Mouse (Mus musculus) heart, embryonic 12.5 days (tissue): ENCODE measurements around the gene Slc50a1. TPM values are rescaled to one million over a fixed set of nuclear protein-coding genes. Genes with fewer than 3 reads are reported as not detected.

Source experiments
- ATAC-seq: fragments of 200-750 bp; cut with Nextera tagmentation; 2 replicates; pipeline ENCODE4 v1.8.0; 2017; ENCODE audit warnings: moderate TSS enrichment, moderate library complexity; ENCODE audit not compliant: insufficient number of reproducible peaks, low FRiP score
- H3K27ac ChIP-seq: fragments of 300-500 bp; sonication (generic); 2 replicates; pipeline ENCODE4 v1.5.1; 2016; ENCODE audit warnings: mild to moderate bottlenecking, moderate library complexity; ENCODE audit not compliant: poor library complexity, severe bottlenecking
- H3K27me3 ChIP-seq: fragments of 300-500 bp; sonication (generic); replicated peaks from 2 replicates; pipeline ENCODE4 v1.6.1; 2016; ENCODE audit warnings: mild to moderate bottlenecking, moderate library complexity
- H3K36me3 ChIP-seq: fragments of 300-500 bp; sonication (generic); 2 replicates; pipeline ENCODE4 v1.6.1; 2016; ENCODE audit warnings: mild to moderate bottlenecking, moderate library complexity
- H3K4me1 ChIP-seq: fragments of 300-500 bp; sonication (generic); replicated peaks from 2 replicates; pipeline ENCODE4 v1.6.1; 2016; ENCODE audit warnings: mild to moderate bottlenecking
- H3K4me2 ChIP-seq: fragments of 300-500 bp; sonication (generic); 2 replicates; pipeline ENCODE4 v1.6.1; 2016; ENCODE audit warnings: mild to moderate bottlenecking, moderate library complexity
- H3K4me3 ChIP-seq: fragments of 300-500 bp; sonication (generic); 2 replicates; pipeline ENCODE4 v1.5.1; 2016; ENCODE audit warnings: mild to moderate bottlenecking
- H3K9ac ChIP-seq: fragments of 300-500 bp; sonication (generic); 2 replicates; pipeline ENCODE4 v1.6.1; 2016; ENCODE audit warnings: mild to moderate bottlenecking, moderate library complexity
- H3K9me3 ChIP-seq: fragments of 300-500 bp; sonication (generic); replicated peaks from 2 replicates; pipeline ENCODE4 v1.6.1; 2016; ENCODE audit warnings: mild to moderate bottlenecking, moderate library complexity
- WGBS: fragments of 180-500 bp; shearing (Covaris S2); methylation state at CpG from one replicate; pipeline ENCODE4 v1.1.7; 2016; 5-methylcytosine and 5-hydroxymethylcytosine counted together
- microRNA counts: library from miRNA; unstranded; fragments of <30 nt; microRNA quantifications from one replicate; lab custom pipeline; 2017
- microRNA-seq: library from miRNA; unstranded; fragments of <30 nt; microRNA quantifications from one replicate; pipeline ENCODE4, GENCODE M21; 2017
- polyA plus RNA-seq: library from polyadenylated mRNA; unstranded; fragments of >200 nt; fragmentation: Nextera tagmentation; extraction: Ambion mirVana; gene quantifications from 2 replicates; pipeline ENCODE4 v1.2.1, GENCODE M21; 2016

Slc50a1 gene
- polyA plus RNA-seq, 1 experiment from 2014 or later: 42.9 TPM

DNA sequence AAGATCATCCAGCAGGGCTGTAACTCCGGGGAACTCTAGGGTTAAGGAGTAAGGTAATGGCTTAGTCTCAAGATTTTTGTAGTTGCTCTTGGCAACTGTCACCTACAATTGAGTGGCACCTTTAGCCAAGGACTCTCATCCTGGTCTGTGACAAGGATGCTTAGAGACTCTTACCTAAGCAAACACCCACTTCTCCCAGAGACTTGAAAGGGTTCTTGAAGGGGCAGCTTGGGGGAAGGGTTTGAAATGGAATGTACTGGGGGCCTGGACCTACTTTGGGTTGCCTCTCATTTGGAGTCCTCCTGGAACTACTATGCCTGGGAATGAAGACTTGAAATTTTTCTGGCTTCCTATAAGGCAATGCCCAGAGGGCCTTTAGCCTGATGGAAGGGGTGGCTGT, 52.1 kb downstream of the Slc50a1 start:
- Histone ChIP-seq H3K4me2 (no peak overlapping the region), H3K27me3 (no peaks in the 10 kb centered on the region), H3K9ac (no peak overlapping the region), H3K36me3 (0 out of 2 replicates have a peak, but pooled peaks cover 6% of the 10 kb centered on the region), H3K4me3 (no peak overlapping the region), H3K4me1 (peaks cover 27% of the 10 kb centered on the region), H3K9me3 (no peaks in the 10 kb centered on the region), H3K27ac (no peak overlapping the region)
- no peak for ATAC-seq
- WGBS: 78% methylated on average over 1 of the region's 1 CpGs

MicroRNAs encoded within 50 kb of the gene (microRNA counts, 519-probe panel; counts per million panel counts)
- not detected for microRNA mmu-miR-92b (lab: Ali Mortazavi, UCI)

Small RNA genes lying within 50 kb of the gene (microRNA-seq; reads per million reads assigned to microRNA genes)
- gene Mir92b: 117 reads per million, percentile 54 among the genes with 10 or more reads in this experiment

Other genes starting within 250 kb of the Slc50a1 start
- 10.1 and 10.5 TPM in 2 replicates for gene Rusc1, start 177.3 kb downstream of the Slc50a1 start, polyA plus RNA-seq
- gene Gm43738, start 169.5 kb downstream of the Slc50a1 start, polyA plus RNA-seq: not detected in 2 replicates
- 130 and 136 TPM in 2 replicates for gene Fdps, start 168.6 kb downstream of the Slc50a1 start, polyA plus RNA-seq
- 1.7 and 2.8 TPM in 2 replicates for gene Pklr, start 134.4 kb downstream of the Slc50a1 start, polyA plus RNA-seq
- 0.45 and 0.65 TPM in 2 replicates for gene Hcn3, start 110.4 kb downstream of the Slc50a1 start, polyA plus RNA-seq
- 24.6 and 24.8 TPM in 2 replicates for gene Clk2, start 105.8 kb downstream of the Slc50a1 start, polyA plus RNA-seq
- 88.8 and 92.5 TPM in 2 replicates for gene Scamp3, start 93.1 kb downstream of the Slc50a1 start, polyA plus RNA-seq
- gene Fam189b, start 87.4 kb downstream of the Slc50a1 start, polyA plus RNA-seq: 15.4 and 15.6 TPM in 2 replicates
- gene Gba, start 67.6 kb downstream of the Slc50a1 start, polyA plus RNA-seq: 37.1 and 38.0 TPM in 2 replicates
- gene Thbs3, start 55.4 kb downstream of the Slc50a1 start, polyA plus RNA-seq: 16.2 and 18.7 TPM in 2 replicates
- 123 and 127 TPM in 2 replicates for gene Mtx1, start 43.5 kb downstream of the Slc50a1 start, polyA plus RNA-seq
- gene Muc1, start 41.5 kb downstream of the Slc50a1 start, polyA plus RNA-seq: 0.48 TPM in 1 of 2 replicates, not detected in the other
- gene Krtcap2, start 24.6 kb downstream of the Slc50a1 start, polyA plus RNA-seq: 243 and 262 TPM in 2 replicates
- 0.89 and 1.1 TPM in 2 replicates for gene Trim46, start 24.3 kb downstream of the Slc50a1 start, polyA plus RNA-seq
- 65.1 and 79.2 TPM in 2 replicates for gene Dpm3, start 11.2 kb downstream of the Slc50a1 start, polyA plus RNA-seq
- gene Efna1, start 10.6 kb upstream of the Slc50a1 start, polyA plus RNA-seq: 27.0 and 31.0 TPM in 2 replicates
- gene Efna3, start 52.4 kb upstream of the Slc50a1 start, polyA plus RNA-seq: 1.3 TPM in 2 replicates
- 8.7 and 10.6 TPM in 2 replicates for gene Efna4, start 67.5 kb upstream of the Slc50a1 start, polyA plus RNA-seq
- gene Adam15, start 79.4 kb upstream of the Slc50a1 start, polyA plus RNA-seq: 47.2 and 55.5 TPM in 2 replicates
- gene Dcst2, start 91.4 kb upstream of the Slc50a1 start, polyA plus RNA-seq: not detected in 2 replicates
- 0.09 TPM in 1 of 2 replicates, not detected in the other for gene Dcst1, start 94.7 kb upstream of the Slc50a1 start, polyA plus RNA-seq
- 1.6 and 1.8 TPM in 2 replicates for gene Zbtb7b, start 124.2 kb upstream of the Slc50a1 start, polyA plus RNA-seq
- gene Lenep, start 132.2 kb upstream of the Slc50a1 start, polyA plus RNA-seq: 0.54 TPM in 1 of 2 replicates, not detected in the other
- gene Flad1, start 141.3 kb upstream of the Slc50a1 start, polyA plus RNA-seq: 31.7 and 32.5 TPM in 2 replicates
- gene Cks1b, start 147.8 kb upstream of the Slc50a1 start, polyA plus RNA-seq: 355 and 356 TPM in 2 replicates
- 76.2 and 78.1 TPM in 2 replicates for gene Shc1, start 147.9 kb upstream of the Slc50a1 start, polyA plus RNA-seq
- 36.1 and 37.5 TPM in 2 replicates for gene Pygo2, start 159.6 kb upstream of the Slc50a1 start, polyA plus RNA-seq
- gene Pbxip1, start 166.1 kb upstream of the Slc50a1 start, polyA plus RNA-seq: 67.5 and 71.6 TPM in 2 replicates
- gene Pmvk, start 184.0 kb upstream of the Slc50a1 start, polyA plus RNA-seq: 46.8 and 51.0 TPM in 2 replicates
- 1.4 and 1.5 TPM in 2 replicates for gene Kcnn3, start 249.6 kb upstream of the Slc50a1 start, polyA plus RNA-seq